Mouse (Mus musculus) forebrain, embryonic 14.5 days (tissue): ENCODE results near the gene Gm14139. TPM values are rescaled to one million over a fixed set of nuclear protein-coding genes. Genes with fewer than 3 reads are reported as not detected.
"Not testable (repeated sequence)": the region's sequence is repeated elsewhere in the genome, so short reads cannot be mapped to it uniquely, and the experiment has no call there.

ENCODE experiments used
- ATAC-seq: fragments of 200-750 bp; cut with Nextera tagmentation; 2 replicates; pipeline ENCODE4 v1.8.0; 2017; ENCODE audit warnings: mild to moderate bottlenecking, moderate library complexity
- DNase-seq: peaks from one replicate; pipeline ENCODE4 v3.0.0-alpha.2; 2015; ENCODE audit warnings: low spot score
- H3K27ac ChIP-seq: fragments of 300-500 bp; sonication (generic); 2 replicates; pipeline ENCODE4 v1.5.1; 2014; ENCODE audit warnings: low read depth, mild to moderate bottlenecking, control low read depth, low read length, moderate library complexity
- H3K27me3 ChIP-seq: fragments of 300-500 bp; sonication (generic); replicated peaks from 2 replicates; pipeline ENCODE4 v1.6.1; 2014; ENCODE audit warnings: low read length, control low read depth, mixed read lengths; ENCODE audit not compliant: control insufficient read depth, insufficient read depth
- H3K36me3 ChIP-seq: fragments of 300-500 bp; sonication (generic); 2 replicates; pipeline ENCODE4 v1.6.1; 2014; ENCODE audit warnings: low read length, control low read depth; ENCODE audit not compliant: control insufficient read depth, insufficient read depth
- H3K4me1 ChIP-seq: fragments of 300-500 bp; sonication (generic); 2 replicates; pipeline ENCODE4 v1.6.1; 2014; ENCODE audit warnings: antibody characterized with exemption, low read length, control low read depth; ENCODE audit not compliant: control insufficient read depth, insufficient read depth
- H3K4me2 ChIP-seq: fragments of 300-500 bp; sonication (generic); 2 replicates; pipeline ENCODE4 v1.6.1; 2014; ENCODE audit warnings: mild to moderate bottlenecking, control low read depth, low read length
- H3K4me3 ChIP-seq: fragments of 300-500 bp; sonication (generic); 2 replicates; pipeline ENCODE4 v1.5.1; 2014; ENCODE audit warnings: low read depth, low read length, control low read depth
- H3K9ac ChIP-seq: fragments of 300-500 bp; sonication (generic); 2 replicates; pipeline ENCODE4 v1.6.1; 2014; ENCODE audit warnings: mild to moderate bottlenecking, low read length, control low read depth, moderate library complexity
- H3K9me3 ChIP-seq: fragments of 300-500 bp; sonication (generic); replicated peaks from 2 replicates; pipeline ENCODE4 v1.6.1; 2016; ENCODE audit warnings: low read length, control low read depth, mixed read lengths; ENCODE audit not compliant: control insufficient read depth
- WGBS: fragments of 180-500 bp; shearing (Covaris S2); extraction: QIAGEN DNeasy Blood & Tissue Kit; methylation state at CpG from one replicate; pipeline ENCODE4 v1.1.7; 2014; 5-methylcytosine and 5-hydroxymethylcytosine counted together
- polyA plus RNA-seq: library from polyadenylated mRNA; unstranded; fragments of >200 nt; fragmentation: Nextera tagmentation; extraction: Ambion mirVana; gene quantifications from 2 replicates; pipeline ENCODE4 v1.2.1, GENCODE M21; 2014

Gm14139 gene
- polyA plus RNA-seq, 1 experiment from 2014 or later, result not detected

DNA sequence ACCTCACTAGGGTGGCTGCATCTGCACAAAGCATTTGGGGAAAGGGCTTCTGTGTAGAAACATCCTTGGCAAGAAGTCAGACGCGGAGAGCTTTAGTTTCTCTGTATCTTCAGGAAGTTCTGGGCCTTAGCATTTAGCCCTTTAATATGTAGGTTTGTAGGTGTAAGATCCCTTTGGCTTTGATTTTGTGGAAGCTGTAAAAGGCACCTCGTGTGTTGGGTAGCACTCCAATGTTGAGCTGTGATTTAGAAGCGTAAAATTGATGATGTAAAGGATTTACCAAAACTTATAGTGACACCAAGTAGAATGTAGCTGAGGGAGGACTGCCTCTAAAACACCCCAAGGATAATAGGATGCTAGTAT, 36.8 kb downstream of the Gm14139 start:
- H3K36me3 ChIP-seq, DNase-seq, H3K4me1 ChIP-seq, ATAC-seq, H3K9me3 ChIP-seq, H3K27ac ChIP-seq, H3K27me3 ChIP-seq: not testable (repeated sequence)
- Histone ChIP-seq H3K4me2 (peak overlapping the region; percentile 44), H3K4me3 (peak overlapping the region; percentile 32), H3K9ac (peak overlapping the region; percentile 56)
- WGBS, result 4% methylated on average over 2 of the region's 4 CpGs

GRCm38 (mm10) chr2:150223263-150223662, 41.7 kb downstream of the Gm14139 start:
- not testable (repeated sequence) for H3K9ac ChIP-seq, H3K4me3 ChIP-seq, H3K4me1 ChIP-seq, H3K4me2 ChIP-seq, H3K9me3 ChIP-seq, ATAC-seq, H3K27ac ChIP-seq, H3K36me3 ChIP-seq, H3K27me3 ChIP-seq, DNase-seq

Other genes starting within 250 kb of the Gm14139 start
- gene Zfp120, start 45.0 kb upstream of the Gm14139 start, polyA plus RNA-seq, result 13.8 and 16.0 TPM in 2 replicates
- gene Gm10770, start 2.1 kb upstream of the Gm14139 start, polyA plus RNA-seq, result not detected in 2 replicates
- gene Zfp937, start 36.3 kb downstream of the Gm14139 start, polyA plus RNA-seq, result 8.9 and 10.7 TPM in 2 replicates
- 2.3 and 3.5 TPM in 2 replicates for gene Gm21994, start 73.8 kb downstream of the Gm14139 start, polyA plus RNA-seq
- gene Gm14124, start 75.8 kb downstream of the Gm14139 start, polyA plus RNA-seq, result not detected in 2 replicates
- gene Gm10130, start 141.9 kb downstream of the Gm14139 start, polyA plus RNA-seq, result 1.3 TPM in 1 of 2 replicates, not detected in the other
- gene 3300002I08Rik, start 181.0 kb downstream of the Gm14139 start, polyA plus RNA-seq, result 12.3 and 16.3 TPM in 2 replicates